24 mouse cellular contexts compared by ENCODE assay signal in the genomic region with DNA sequence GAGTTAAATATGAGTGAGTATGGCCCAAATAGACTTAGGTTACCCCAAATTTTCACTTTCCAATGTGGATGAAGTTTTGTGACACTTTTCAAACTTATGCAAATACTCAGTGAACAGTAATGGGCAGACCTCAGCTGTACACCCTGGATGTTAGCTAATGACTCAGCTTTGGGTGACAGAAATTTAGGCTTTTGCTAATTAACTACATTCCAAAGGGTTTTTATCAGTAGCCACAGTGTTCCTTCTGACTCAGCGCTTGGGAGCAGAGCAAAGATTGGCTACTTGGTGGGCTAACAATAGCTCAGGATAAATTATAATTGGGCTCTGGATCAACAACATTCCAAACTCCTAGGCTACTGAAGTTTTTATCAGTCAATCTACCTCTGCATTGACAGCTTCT. TPM values are rescaled to one million over a fixed set of nuclear protein-coding genes. Genes with fewer than 3 reads are reported as not detected.
DNase-seq lines count a peak whose midpoint lies in the region; ATAC-seq and TF ChIP-seq lines count a peak whose summit lies in the region.
"Had no signal": no experiment of that assay in that cellular context is flagged by ENCODE, and none has a peak within 500 bp of the region (broad histone marks: within the 10 kb centered on the region; RNA-seq: fewer than 3 reads in every experiment).

No protein-coding gene starts in this region.

- H3K27me3 ChIP-seq in Patski: peaks cover 4% of the 10 kb centered on the region
- H3K27me3 ChIP-seq: embryonic facial prominence, embryonic 12.5 days; forebrain, embryonic 15.5 days had no signal

- CTCF ChIA-PET in Patski (lab: Charles Lee): interaction anchor here (1.0 to 3.1 kb wide), 2 partner anchors 12 to 254 kb away, joined by 4 to 12 read pairs; no protein-coding TSS in a partner anchor

- peak overlapping the region; percentile 44; the same call in 1 of the 2 replicates for H3K27ac ChIP-seq in layer of hippocampus, adult 2 months
- H3K27ac ChIP-seq: embryonic facial prominence, embryonic 10.5 days; embryonic facial prominence, embryonic 12.5 days; forebrain, embryonic 15.5 days had no signal

- no peak for TF ChIP-seq CTCF in layer of hippocampus, adult 2 months (conservative IDR thresholded peaks at IDR 0.05)
- TF ChIP-seq CTCF in Patski (IDR thresholded peaks at IDR 0.05): no peak
- TF ChIP-seq CTCF in brain, embryonic 14.5 days (IDR thresholded peaks at IDR 0.05; ENCODE audit: borderline replicate concordance, extremely low read depth, insufficient read depth, insufficient read length): no peak

- H3K4me3 ChIP-seq in layer of hippocampus, adult 2 months: no peak overlapping the region
- H3K4me3 ChIP-seq: embryonic facial prominence, embryonic 10.5 days; embryonic facial prominence, embryonic 12.5 days; forebrain, embryonic 15.5 days had no signal

- POLR2A ChIA-PET in Patski (lab: Charles Lee): no interaction called here

- no peak for TF ChIP-seq POLR2A in brain, embryonic 14.5 days (IDR thresholded peaks at IDR 0.05; ENCODE audit: borderline replicate concordance, extremely low read depth, insufficient read depth, insufficient read length, poor library complexity, severe bottlenecking)

- no peak for DNase-seq in layer of hippocampus, adult 2 months (ENCODE audit: low spot score in 2 of 2)
- DNase-seq in layer of hippocampus, adult 9-11 months: no peak
- peak; percentile 48 for DNase-seq in Patski (ENCODE audit: low read depth, low spot score)
- DNase-seq in brain, embryonic 14.5 days (ENCODE audit: low read depth): peak; percentile 31
- DNase-seq in lung, postnatal 14 days: no peak
- DNase-seq in right cerebral cortex, adult 2 months (ENCODE audit: low spot score in 2 of 2): no peak
- DNase-seq: adrenal gland, adult 2 months; adrenal gland, postnatal 10 days; adrenal gland, postnatal 36 days; cerebellum, adult 11-12 months; cerebellum, adult 2 months; cerebellum, adult 9-10 months; cerebellum, postnatal 10 days; cerebellum, postnatal 25 days; forebrain, postnatal 0 days had no signal

- ATAC-seq in Patski: peak; percentile 12
- no peak for ATAC-seq in megakaryocyte-erythroid progenitor cell, adult 5-6 weeks (replicated peaks; ENCODE audit: low FRiP score, low TSS enrichment, poor library complexity, severe bottlenecking)
- ATAC-seq: forebrain, embryonic 15.5 days; forebrain, postnatal 0 days had no signal

- in situ Hi-C loops in Patski (cut with MboI; ENCODE audit: low pct_unique_long_range_greater_than_20kb): loop anchor here (5.0 to 10.0 kb wide), 4 partner anchors 40 to 478 kb away; no protein-coding TSS in a partner anchor

RNA-seq across cellular contexts. Expression of gene Spesp1, which starts 14.9 kb away (rescaled TPM):
- total RNA-seq in layer of hippocampus, adult 2 months (2021): under 1 TPM; 0.22 to 0.31 TPM
- polyA plus RNA-seq in Patski (2021): not detected
- polyA plus RNA-seq in brain, embryonic 14.5 days (2012; rRNA removed): not detected in 2 replicates
- total RNA-seq in megakaryocyte-erythroid progenitor cell, adult 5-6 weeks (2014; fragmentation: Nextera tagmentation): not detected in 2 replicates
- total RNA-seq in megakaryocyte-erythroid progenitor cell, adult 5-6 weeks (2017): not detected in 2 replicates
- total RNA-seq: adrenal gland, adult 2 months; adrenal gland, postnatal 10 days; adrenal gland, postnatal 36 days; MEL had no signal
- polyA plus RNA-seq: adrenal gland, adult 2 months; C2C12; cerebellum, adult 2 months; cortical plate, adult 2 months; embryonic facial prominence, embryonic 10.5 days; embryonic facial prominence, embryonic 12.5 days; embryonic facial prominence, embryonic 14.5 days; forebrain, embryonic 11.5 days; forebrain, embryonic 15.5 days; forebrain, postnatal 0 days had no signal

RNA-seq across cellular contexts. Expression of gene Anp32a, which starts 44.2 kb away (rescaled TPM):
- 100 to 1,000 TPM; 350 to 351 TPM for total RNA-seq in layer of hippocampus, adult 2 months (2021)
- 231 TPM for polyA plus RNA-seq in Patski (2021)
- polyA plus RNA-seq in brain, embryonic 14.5 days (2012; rRNA removed): 207 and 332 TPM in 2 replicates
- 205 and 266 TPM in 2 replicates for total RNA-seq in megakaryocyte-erythroid progenitor cell, adult 5-6 weeks (2014; fragmentation: Nextera tagmentation)
- total RNA-seq in megakaryocyte-erythroid progenitor cell, adult 5-6 weeks (2017): 606 and 1,097 TPM in 2 replicates

Comparison
In these comparisons a context has a peak if more than half of its experiments do, and no peak if none do; other contexts are left out.
1. DNase-seq: peak in Patski (single experiment) and brain, embryonic 14.5 days (single experiment); none in layer of hippocampus, adult 2 months (0 of 2), layer of hippocampus, adult 9-11 months (single experiment), lung, postnatal 14 days (single experiment) and right cerebral cortex, adult 2 months (0 of 2).